Mouse (Mus musculus) liver, embryonic 11.5 days (tissue): ENCODE data around the gene Pola2. TPM values are rescaled to one million over a fixed set of nuclear protein-coding genes. Genes with fewer than 3 reads are reported as not detected.

Experiments used
- ATAC-seq: fragments of 200-750 bp; cut with Nextera tagmentation; replicated peaks from 2 replicates; pipeline ENCODE4 v1.8.0; 2017; ENCODE audit warnings: moderate number of reproducible peaks, mild to moderate bottlenecking, moderate TSS enrichment, moderate library complexity; ENCODE audit not compliant: low FRiP score
- DNase-seq: peaks from one replicate; pipeline ENCODE4 v3.0.0-alpha.2; 2017; ENCODE audit warnings: low spot score
- H3K27ac ChIP-seq: fragments of 300-500 bp; sonication (generic); 2 replicates; pipeline ENCODE4 v1.5.1; 2014; ENCODE audit warnings: mild to moderate bottlenecking, low read depth, low read length, control low read depth
- H3K27me3 ChIP-seq: fragments of 300-500 bp; sonication (generic); replicated peaks from 2 replicates; pipeline ENCODE4 v1.6.1; 2014; ENCODE audit warnings: low read length, mixed read lengths; ENCODE audit not compliant: control insufficient read depth, insufficient read depth
- H3K36me3 ChIP-seq: fragments of 300-500 bp; sonication (generic); 2 replicates; pipeline ENCODE4 v1.6.1; 2014; ENCODE audit warnings: mild to moderate bottlenecking, low read length, moderate library complexity, mixed read lengths; ENCODE audit not compliant: control insufficient read depth, insufficient read depth
- H3K4me1 ChIP-seq: fragments of 300-500 bp; sonication (generic); replicated peaks from 2 replicates; pipeline ENCODE4 v1.6.1; 2014; ENCODE audit warnings: low read length, mixed read lengths; ENCODE audit not compliant: control insufficient read depth, insufficient read depth
- H3K4me2 ChIP-seq: fragments of 300-500 bp; sonication (generic); 2 replicates; pipeline ENCODE4 v1.6.1; 2014; ENCODE audit warnings: mild to moderate bottlenecking, control low read depth, moderate library complexity
- H3K4me3 ChIP-seq: fragments of 300-500 bp; sonication (generic); 2 replicates; pipeline ENCODE4 v1.5.1; 2014; ENCODE audit warnings: low read depth, low read length, control low read depth
- H3K9ac ChIP-seq: fragments of 300-500 bp; sonication (generic); 2 replicates; pipeline ENCODE4 v1.6.1; 2014; ENCODE audit warnings: low read depth, low read length, control low read depth
- H3K9me3 ChIP-seq: fragments of 300-500 bp; sonication (generic); 2 replicates; pipeline ENCODE4 v1.6.1; 2016; ENCODE audit warnings: low read length, inconsistent platforms, mixed read lengths; ENCODE audit not compliant: control insufficient read depth
- WGBS: fragments of 180-500 bp; shearing (Covaris S2); extraction: QIAGEN DNeasy Blood & Tissue Kit; methylation state at CpG from one replicate; pipeline ENCODE4 v1.1.7; 2014; 5-methylcytosine and 5-hydroxymethylcytosine counted together
- polyA plus RNA-seq: library from polyadenylated mRNA; unstranded; fragments of >200 nt; fragmentation: Nextera tagmentation; extraction: Ambion mirVana; gene quantifications from 2 replicates; pipeline ENCODE4 v1.2.1, GENCODE M21; 2014

Gene Pola2
- polyA plus RNA-seq, 1 experiment from 2014 or later, result 131 TPM

- H3K9ac ChIP-seq, result no peak overlapping the region
- H3K9me3 ChIP-seq, result no peaks in the 10 kb centered on the region
- H3K27me3 ChIP-seq, result no peaks in the 10 kb centered on the region
- 92% methylated on average over 11 of the region's 11 CpGs for WGBS
- DNase-seq (no peak), ATAC-seq (no peak)
- H3K27ac ChIP-seq, result no peak overlapping the region
- peaks cover 67% of the 10 kb centered on the region for H3K36me3 ChIP-seq
- H3K4me2 ChIP-seq, result no peak overlapping the region
- peaks cover 14% of the 10 kb centered on the region for H3K4me1 ChIP-seq
- no peak overlapping the region for H3K4me3 ChIP-seq
Observed at GRCm38 (mm10) chr19:5950218-5950617, 13.8 kb downstream of the Pola2 start.

- no peak for ATAC-seq
- WGBS, result 83% methylated on average over 8 of the region's 8 CpGs
- H3K4me1 ChIP-seq, result peaks cover 13% of the 10 kb centered on the region
- no peak overlapping the region for H3K4me2 ChIP-seq
- no peak for DNase-seq
- H3K27ac ChIP-seq, result no peak overlapping the region
- no peak overlapping the region for H3K4me3 ChIP-seq
- H3K9me3 ChIP-seq, result no peaks in the 10 kb centered on the region
- H3K9ac ChIP-seq, result no peak overlapping the region
- H3K27me3 ChIP-seq, result no peaks in the 10 kb centered on the region
- H3K36me3 ChIP-seq, result peaks cover 53% of the 10 kb centered on the region
Observed at GRCm38 (mm10) chr19:5945891-5946290, 18.1 kb downstream of the Pola2 start.

- H3K9me3 ChIP-seq, result no peaks in the 10 kb centered on the region
- no peaks in the 10 kb centered on the region for H3K27me3 ChIP-seq
- peaks cover 55% of the 10 kb centered on the region for H3K36me3 ChIP-seq
- no peak overlapping the region for H3K4me2 ChIP-seq
- H3K27ac ChIP-seq, result no peak overlapping the region; the same call in 1 of the 2 replicates
- peaks cover 13% of the 10 kb centered on the region for H3K4me1 ChIP-seq
- H3K4me3 ChIP-seq, result no peak overlapping the region
- 67% methylated on average over 7 of the region's 7 CpGs for WGBS
- DNase-seq, result no peak
- 0 out of 2 replicates have a peak, but pooled peaks have one; percentile 33 for ATAC-seq
- no peak overlapping the region for H3K9ac ChIP-seq
Observed at GRCm38 (mm10) chr19:5945027-5945426, 19.0 kb downstream of the Pola2 start.

GRCm38 (mm10) chr19:5944145-5944544 lies 19.9 kb downstream of the Pola2 start:
- 81% methylated on average over 8 of the region's 8 CpGs for WGBS
- H3K4me3 ChIP-seq, result no peak overlapping the region

GRCm38 (mm10) chr19:5943404-5943803 lies 20.6 kb downstream of the Pola2 start:
- WGBS, result 88% methylated on average over 15 of the region's 15 CpGs
- Histone ChIP-seq H3K27me3 (no peaks in the 10 kb centered on the region), H3K4me1 (peaks cover 15% of the 10 kb centered on the region), H3K4me2 (no peak overlapping the region), H3K9ac (no peak overlapping the region), H3K36me3 (peaks cover 47% of the 10 kb centered on the region), H3K9me3 (no peaks in the 10 kb centered on the region), H3K27ac (no peak overlapping the region), H3K4me3 (no peak overlapping the region)
- DNase-seq (no peak), ATAC-seq (no peak)

More at GRCm38 (mm10) chr19:5944145-5944544, 19.9 kb downstream of the Pola2 start:
- Histone ChIP-seq H3K4me1 (peaks cover 13% of the 10 kb centered on the region), H3K36me3 (peaks cover 54% of the 10 kb centered on the region), H3K27ac (peak overlapping the region; percentile 7; the same call in 1 of the 2 replicates), H3K9ac (no peak overlapping the region), H3K9me3 (no peaks in the 10 kb centered on the region), H3K4me2 (no peak overlapping the region), H3K27me3 (no peaks in the 10 kb centered on the region)
- DNase-seq (no peak), ATAC-seq (no peak)

GRCm38 (mm10) chr19:5942581-5942980 lies 21.4 kb downstream of the Pola2 start:
- ATAC-seq, result no peak
- Histone ChIP-seq H3K4me3 (no peak overlapping the region), H3K27ac (no peak overlapping the region), H3K9me3 (no peaks in the 10 kb centered on the region), H3K27me3 (no peaks in the 10 kb centered on the region), H3K4me1 (peaks cover 22% of the 10 kb centered on the region), H3K36me3 (peaks cover 39% of the 10 kb centered on the region), H3K4me2 (no peak overlapping the region), H3K9ac (no peak overlapping the region)
- WGBS, result 87% methylated on average over 7 of the region's 7 CpGs
- DNase-seq, result no peak

GRCm38 (mm10) chr19:5940656-5941055 lies 23.3 kb downstream of the Pola2 start:
- Histone ChIP-seq H3K27ac (no peak overlapping the region), H3K9me3 (no peaks in the 10 kb centered on the region), H3K4me3 (no peak overlapping the region), H3K4me1 (peaks cover 26% of the 10 kb centered on the region), H3K27me3 (no peaks in the 10 kb centered on the region), H3K9ac (no peak overlapping the region), H3K36me3 (peaks cover 30% of the 10 kb centered on the region), H3K4me2 (no peak overlapping the region)
- no peak for ATAC-seq
- DNase-seq, result no peak
- 88% methylated on average over 10 of the region's 10 CpGs for WGBS

GRCm38 (mm10) chr19:5940173-5940572 lies 23.8 kb downstream of the Pola2 start:
- Histone ChIP-seq H3K36me3 (peaks cover 28% of the 10 kb centered on the region), H3K27ac (no peak overlapping the region), H3K4me3 (no peak overlapping the region), H3K27me3 (no peaks in the 10 kb centered on the region), H3K4me1 (peaks cover 23% of the 10 kb centered on the region), H3K9me3 (no peaks in the 10 kb centered on the region), H3K4me2 (no peak overlapping the region), H3K9ac (no peak overlapping the region)
- WGBS, result 86% methylated on average over 4 of the region's 4 CpGs
- ATAC-seq (no peak), DNase-seq (no peak)

- no peaks in the 10 kb centered on the region for H3K27me3 ChIP-seq
- no peak overlapping the region for H3K9ac ChIP-seq
- whole genome bisulfite sequencing, result 90% methylated on average over 5 of the region's 5 CpGs
- no peak for ATAC-seq
- H3K4me1 ChIP-seq, result peaks cover 22% of the 10 kb centered on the region
- no peak overlapping the region for H3K4me3 ChIP-seq
- no peak for DNase-seq
- no peak overlapping the region for H3K4me2 ChIP-seq
- H3K9me3 ChIP-seq, result no peaks in the 10 kb centered on the region
- no peak overlapping the region for H3K27ac ChIP-seq
- peaks cover 28% of the 10 kb centered on the region for H3K36me3 ChIP-seq
Observed at GRCm38 (mm10) chr19:5939715-5940114, 24.3 kb downstream of the Pola2 start.
